Mouse (Mus musculus): ENCODE measurements at regions not wholly inside any gene's neighbourhood (a gene's known extent, or its start where the extent isn't known, plus 50 kb on each side); places are given as distances from the start of the nearest gene placed in this dataset.

- TF ChIP-seq POLR2A (IDR thresholded peaks at IDR 0.05; ENCODE audit: extremely low read depth, insufficient read depth, low read length) (no peak), CTCF (IDR thresholded peaks at IDR 0.05; ENCODE audit: low read depth, low read length) (no peak)
Observed at GRCm38 (mm10) chr17:3037145-3037870, 77.5 kb upstream of the Scaf8 start.

Measured in liver, adult 2 months (tissue).